Mouse (Mus musculus) CD4-positive, CD25-positive, alpha-beta regulatory T cell, adult 4 months (primary cell): ENCODE results near the gene Pde11a. TPM values are rescaled to one million over a fixed set of nuclear protein-coding genes. Genes with fewer than 3 reads are reported as not detected.

Source experiments
- ATAC-seq: one replicate; pipeline ENCODE4 v1.8.0; 2017
- polyA plus RNA-seq, 2 experiments: library from polyadenylated mRNA; unstranded; fragments of 100-300 nt; shearing (Covaris generic); gene quantifications; one replicate each; pipeline ENCODE4 v1.2.1; 2017

The Pde11a gene
- polyA plus RNA-seq, 2 experiments from 2014 or later: 5.8 to 6.1 TPM

DNA sequence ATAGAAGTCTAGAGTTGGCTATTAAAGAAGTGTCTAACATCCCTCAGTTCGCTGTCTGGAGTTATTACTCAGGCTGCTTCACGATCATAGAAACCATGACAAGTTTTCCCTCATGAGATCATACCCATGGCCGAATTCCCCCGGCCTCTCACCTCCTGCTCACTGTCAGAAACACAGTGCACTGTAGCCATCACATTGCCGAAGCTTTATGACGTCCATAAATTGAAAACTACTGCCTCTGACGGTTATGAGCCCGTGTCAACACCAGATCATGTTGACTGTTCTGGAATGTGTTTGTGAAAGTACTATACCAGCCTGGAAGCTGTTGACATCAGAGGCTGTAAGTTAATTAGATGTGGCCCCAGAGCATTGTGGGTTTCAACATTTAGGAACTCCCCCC, 387.9 kb downstream of the Pde11a start:
- ATAC-seq: no peak

Other genes with a start within 250 kb of the Pde11a start
- not detected for gene Cyct, start 21.7 kb upstream of the Pde11a start, polyA plus RNA-seq
- gene Rbm45, start 31.2 kb upstream of the Pde11a start, polyA plus RNA-seq: 10 to 100 TPM in 1 of 2 experiments, 1 to 10 TPM in 1; 4.7 to 15.8 TPM
- gene Osbpl6, start 67.7 kb upstream of the Pde11a start, polyA plus RNA-seq: under 1 TPM; 0.24 to 0.27 TPM